ENCODE assay signal across 11 mouse cellular contexts in the genomic region with DNA sequence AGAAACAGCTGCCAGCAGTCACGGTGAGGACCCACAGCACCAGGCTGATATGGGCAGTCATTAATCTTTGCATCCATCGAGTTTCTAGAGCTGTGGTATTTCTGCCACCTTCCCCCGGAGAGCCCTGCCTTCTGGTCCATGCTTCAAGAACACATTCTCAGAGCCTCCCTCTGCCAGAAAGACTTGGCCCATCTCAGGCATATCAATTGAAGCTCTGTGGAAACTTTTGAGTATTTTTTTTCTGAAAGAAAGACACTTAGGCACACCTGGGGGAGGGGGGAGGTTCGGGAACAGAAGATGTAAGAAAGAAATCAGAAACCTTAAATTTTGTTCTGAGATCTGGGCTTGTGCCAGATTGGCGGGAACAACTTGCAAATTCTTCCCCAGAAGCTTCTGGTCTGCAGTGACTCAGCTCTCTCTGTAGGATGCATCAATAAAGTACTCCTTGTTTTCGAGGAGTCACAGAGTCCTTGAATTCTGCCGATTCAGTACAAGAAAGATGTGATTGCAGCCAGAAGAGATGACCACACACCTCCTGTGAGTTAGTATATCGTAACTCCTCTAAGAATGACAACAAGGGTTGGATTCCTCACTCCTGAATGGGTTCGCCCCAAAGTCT.
DNase-seq lines count a peak whose midpoint lies in the region.
"Had no signal": no experiment of that assay in that cellular context is flagged by ENCODE, and none has a peak within 500 bp of the region (broad histone marks: within the 10 kb centered on the region; RNA-seq: fewer than 3 reads in every experiment).

No protein-coding gene starts in this region.

- DNase-seq in frontal cortex, adult 2 months (ENCODE audit: extremely low spot score in 1 of 2, low spot score in 1 of 2), result peak; percentile 17 to 47
- DNase-seq in frontal cortex, postnatal 14 days (ENCODE audit: low spot score in 2 of 2), result no peak
- peak; percentile 30 for DNase-seq in Muller cell, postnatal 12 days (ENCODE audit: inconsistent ontology term)
- DNase-seq in left cerebral cortex, adult 11 months (ENCODE audit: low spot score), result peak; percentile 6
- peak; percentile 14 for DNase-seq in right cerebral cortex, postnatal 25 days
- DNase-seq in gastrocnemius, postnatal 25 days, result no peak
- DNase-seq in spleen, postnatal 4 days (ENCODE audit: low spot score in 2 of 2), result no peak
- DNase-seq: cerebellum, postnatal 25 days; gastrocnemius, postnatal 14 days; kidney, postnatal 25 days; lung, postnatal 10 days had no signal

Comparison
In these comparisons a context has a peak if more than half of its experiments do, and no peak if none do; other contexts are left out.
1. DNase-seq: peak in frontal cortex, adult 2 months (2 of 2), Muller cell, postnatal 12 days (single experiment), left cerebral cortex, adult 11 months (single experiment) and right cerebral cortex, postnatal 25 days (single experiment); none in frontal cortex, postnatal 14 days (0 of 2), gastrocnemius, postnatal 25 days (single experiment) and spleen, postnatal 4 days (0 of 2).